Mouse (Mus musculus): ENCODE data around the gene Tsen2. TPM values are rescaled to one million over a fixed set of nuclear protein-coding genes. Genes with fewer than 3 reads are reported as not detected.

Gene Tsen2
- total RNA-seq, 2 experiments from 2014 or later: 5.1 to 7.4 TPM

DNA sequence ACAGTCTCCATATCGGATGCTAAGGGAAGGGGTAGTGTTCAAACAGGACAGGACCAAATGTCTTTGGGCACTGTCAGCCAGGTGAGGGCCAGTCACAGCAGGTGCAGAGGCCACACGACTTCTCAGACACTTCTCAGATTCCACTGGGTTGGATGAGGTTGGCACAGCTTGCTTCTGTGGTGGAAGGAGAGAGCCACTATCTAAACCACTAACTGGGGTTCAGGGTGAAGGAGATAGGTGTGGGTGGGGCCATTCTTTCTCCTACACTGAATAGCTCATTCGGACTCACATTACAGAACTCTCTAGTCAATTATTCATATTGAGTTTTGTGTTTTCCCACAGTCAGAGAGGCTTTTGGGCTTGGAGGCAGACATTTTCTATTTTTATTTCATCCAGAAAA is 51.2 kb downstream of the Tsen2 start:
- DNase-seq (ENCODE audit: low spot score): no peak

DNA sequence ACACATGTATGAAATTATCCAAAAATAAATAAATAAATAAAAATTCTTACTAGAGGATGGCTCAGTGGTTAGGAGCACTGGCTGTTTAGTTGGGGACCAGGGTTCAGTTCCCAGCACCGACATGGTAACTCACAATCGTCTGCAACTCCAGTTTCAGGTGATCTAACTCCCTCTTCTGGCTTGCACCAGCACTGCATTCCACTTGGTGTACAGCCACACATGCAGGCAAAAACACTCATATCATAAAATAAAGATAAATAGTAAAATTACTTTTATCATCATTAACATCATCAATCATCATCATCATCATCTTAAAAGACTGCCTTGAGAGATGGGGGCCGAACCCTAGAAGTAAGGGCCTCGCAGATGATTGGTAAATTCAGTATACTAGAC is 56.9 kb downstream of the Tsen2 start:
- no peak for DNase-seq (ENCODE audit: low spot score)

DNA sequence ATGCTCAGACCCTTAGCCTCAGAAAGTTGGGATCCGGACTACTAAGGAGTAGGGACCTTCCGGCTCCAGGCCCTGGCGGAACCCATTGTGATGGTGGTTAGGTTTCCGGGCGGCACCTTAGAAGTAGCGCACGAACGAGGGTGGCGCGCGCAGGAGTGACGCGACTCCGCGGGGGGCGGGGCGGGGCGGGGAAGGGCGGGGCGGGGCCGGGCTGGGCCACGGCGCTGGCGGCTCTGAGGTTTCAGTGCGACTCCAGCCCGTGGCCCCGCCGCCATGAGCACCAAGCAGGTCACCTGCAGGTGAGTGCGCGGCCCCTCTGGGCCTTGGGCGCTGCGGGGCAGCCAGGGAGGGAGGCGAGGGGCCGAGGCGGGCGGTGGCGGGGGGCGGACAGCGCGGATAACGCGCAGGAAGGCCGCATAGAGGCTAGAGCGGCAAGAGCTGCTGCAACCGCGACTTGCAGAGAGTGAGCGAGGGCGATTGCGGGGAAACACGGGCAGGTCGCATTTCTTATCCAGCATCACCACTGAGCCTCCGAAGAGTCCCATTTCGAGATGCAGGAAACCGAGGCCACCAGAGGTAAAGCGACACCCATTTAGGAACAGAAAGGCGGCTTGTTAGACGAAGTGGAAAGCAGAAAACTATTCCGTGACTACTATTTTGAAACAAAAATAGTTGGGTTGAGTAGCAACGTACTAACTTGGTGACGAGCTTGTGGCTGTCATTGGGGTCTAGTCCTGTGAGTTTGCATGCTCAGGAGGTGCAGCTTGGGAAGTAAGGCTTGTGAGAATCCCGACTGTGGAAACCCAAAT is 57.5 kb downstream of the Tsen2 start, which contains the start of gene Mkrn2:
Mkrn2 (plus strand) TSS at position 188 of the 809 bp plus-strand sequence.
- peak; percentile 85 for DNase-seq (ENCODE audit: low spot score)

DNA sequence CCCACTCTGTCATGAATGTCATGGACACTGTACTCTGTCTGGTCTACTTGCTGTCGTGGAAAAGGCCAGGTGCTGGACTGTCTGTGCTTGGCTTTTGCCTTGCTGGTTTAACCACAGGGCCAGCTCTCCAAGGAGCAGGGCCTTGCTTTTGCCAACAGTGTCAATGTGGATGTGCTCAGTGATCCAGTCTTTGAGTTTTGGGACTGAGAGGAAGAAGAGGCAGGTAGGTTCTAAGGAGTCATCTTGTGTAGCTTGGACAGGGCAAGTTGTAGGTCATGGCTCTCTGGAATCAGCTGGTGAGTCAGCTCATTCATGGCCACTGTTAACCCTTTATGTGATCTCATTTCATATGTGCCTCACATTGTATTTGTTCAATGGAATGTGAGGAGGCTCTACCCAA is 62.0 kb downstream of the Tsen2 start:
- no peak for DNase-seq (ENCODE audit: low spot score)

DNA sequence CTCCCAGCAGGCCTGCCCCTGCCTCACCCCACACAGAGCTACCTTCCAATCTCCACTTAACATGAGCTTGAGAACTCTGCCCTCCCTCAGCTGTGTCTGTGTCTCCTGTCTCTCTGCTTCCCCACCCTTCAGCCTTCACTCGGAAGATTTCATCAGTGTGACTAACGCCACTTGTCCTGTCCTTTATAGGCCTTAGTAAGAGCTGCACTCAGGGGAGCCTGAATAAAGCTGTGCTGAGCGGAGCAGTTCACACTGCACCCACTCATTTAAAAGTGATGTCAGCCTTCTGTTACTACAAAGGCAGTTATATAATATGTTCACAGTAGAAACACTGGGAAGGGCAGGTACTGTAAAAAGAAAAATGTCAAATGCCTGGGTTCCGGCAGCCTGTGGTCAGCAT is 63.0 kb downstream of the Tsen2 start:
- DNase-seq (ENCODE audit: low spot score): no peak

DNA sequence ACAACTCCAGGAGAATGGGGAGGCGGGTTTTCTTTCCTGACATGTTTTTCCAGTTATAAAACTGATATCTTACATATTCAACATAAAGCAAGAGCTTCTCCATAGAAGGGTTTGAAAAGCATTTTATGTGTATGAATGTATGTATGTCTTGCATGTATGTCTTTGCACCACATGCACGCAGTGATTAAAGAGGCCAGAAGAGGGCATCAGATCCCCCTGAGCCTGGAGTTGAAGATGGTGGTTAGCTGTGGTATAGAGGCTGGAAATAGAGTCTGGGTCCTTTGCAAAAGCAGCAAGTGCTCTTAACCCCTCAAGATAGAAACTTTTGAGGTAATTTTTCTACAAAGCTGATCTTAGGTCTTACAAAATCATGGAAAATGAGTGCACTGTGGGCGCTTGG is 64.7 kb downstream of the Tsen2 start:
- no peak for DNase-seq (ENCODE audit: low spot score)

DNA sequence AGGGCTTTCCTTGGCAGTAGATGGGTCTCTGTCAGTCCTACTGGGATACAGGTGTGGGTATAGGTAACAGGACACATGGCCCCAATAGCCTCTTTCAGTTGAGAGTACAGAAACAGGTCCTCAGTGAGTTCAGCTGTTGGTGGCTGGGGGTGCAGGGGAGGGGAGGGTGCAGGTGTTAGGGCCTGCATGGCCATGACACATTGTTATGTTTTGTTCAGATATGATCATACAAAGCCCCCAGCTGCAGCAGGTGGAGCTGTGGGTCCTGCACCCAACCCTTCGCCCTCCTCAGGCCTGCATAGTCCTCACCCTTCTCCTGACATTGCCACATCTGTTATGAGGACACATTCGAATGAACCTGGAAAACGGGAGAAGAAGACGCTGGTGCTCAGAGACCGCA is 65.8 kb downstream of the Tsen2 start:
- no peak for DNase-seq (ENCODE audit: low spot score)

DNA sequence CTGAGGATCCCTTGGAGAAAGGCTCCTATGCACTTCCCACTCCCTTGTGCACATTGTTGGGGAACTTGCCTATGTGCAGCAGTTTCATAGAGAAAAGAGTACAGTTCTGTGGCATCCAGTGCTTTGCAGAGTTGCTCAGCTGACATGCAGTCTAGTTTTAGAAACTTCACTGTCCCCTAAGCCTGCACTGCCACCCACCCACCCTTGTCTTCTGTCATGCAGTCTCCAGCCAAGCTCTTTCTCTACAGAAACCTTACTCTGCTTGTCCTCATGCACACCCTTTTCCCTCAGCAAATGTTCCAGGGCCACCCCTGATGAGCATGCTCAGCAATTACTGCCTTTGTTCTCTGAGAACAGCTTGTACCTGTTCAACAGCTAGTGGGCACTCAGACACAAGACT is 69.3 kb downstream of the Tsen2 start:
- DNase-seq (ENCODE audit: low spot score): no peak

DNA sequence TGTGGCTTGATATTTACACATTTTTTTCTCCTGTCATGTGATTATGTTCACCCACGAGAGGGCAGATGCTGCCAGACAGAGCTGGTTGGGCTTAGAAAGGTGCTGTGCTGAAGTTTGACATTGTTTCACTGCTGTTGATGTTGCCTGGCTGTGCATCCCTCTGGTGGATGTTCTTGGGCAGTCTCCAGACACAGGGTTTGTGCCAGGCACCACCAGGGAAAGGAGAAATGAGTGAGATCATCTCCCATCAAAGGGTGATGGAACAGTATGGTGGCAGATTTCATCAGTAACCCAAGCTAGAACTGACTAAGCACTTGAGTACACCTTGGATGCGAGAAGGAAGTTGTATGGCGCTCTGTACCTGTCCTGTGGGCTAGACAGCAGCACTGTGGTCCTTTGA is 71.5 kb downstream of the Tsen2 start:
- no peak for DNase-seq (ENCODE audit: low spot score)

DNA sequence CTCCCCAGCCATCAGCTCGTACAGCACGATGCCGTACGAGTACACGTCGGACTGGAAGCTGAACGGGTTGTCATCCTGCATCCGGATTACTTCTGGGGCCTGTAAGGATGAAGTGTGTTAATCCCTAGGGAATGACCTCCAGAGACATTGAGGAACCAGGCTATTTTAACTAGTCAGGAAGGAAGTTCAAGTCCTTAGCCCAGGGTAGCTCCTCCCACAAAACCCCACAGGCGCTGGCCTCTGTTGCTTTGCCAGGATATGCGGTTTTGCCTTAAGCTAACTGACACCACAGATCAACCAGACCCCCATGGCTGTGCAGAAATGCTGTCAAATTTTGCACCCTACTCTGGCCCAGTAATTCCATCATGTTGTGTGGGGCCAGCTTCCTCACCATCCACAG is 75.4 kb downstream of the Tsen2 start:
- no peak for DNase-seq (ENCODE audit: low spot score)

DNA sequence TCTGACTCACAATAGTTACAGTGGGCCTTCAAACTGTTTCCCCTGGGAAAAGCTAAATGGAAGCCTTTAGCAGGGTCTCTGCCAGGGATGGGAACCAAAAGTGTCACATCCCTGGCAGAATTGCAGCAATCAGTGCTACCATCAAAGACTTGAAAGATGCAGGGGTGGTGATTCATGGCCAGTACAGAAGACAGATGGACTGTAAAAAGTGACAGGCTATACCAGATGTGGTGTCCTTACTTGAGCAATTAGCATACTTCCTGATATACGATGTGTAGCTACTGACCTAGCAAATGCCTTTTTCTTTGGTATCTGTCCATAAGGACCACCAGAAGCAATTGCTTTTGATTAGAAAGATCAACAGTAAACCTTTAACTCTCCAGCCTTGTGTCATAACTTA is 76.5 kb downstream of the Tsen2 start:
- DNase-seq (ENCODE audit: low spot score): no peak

DNA sequence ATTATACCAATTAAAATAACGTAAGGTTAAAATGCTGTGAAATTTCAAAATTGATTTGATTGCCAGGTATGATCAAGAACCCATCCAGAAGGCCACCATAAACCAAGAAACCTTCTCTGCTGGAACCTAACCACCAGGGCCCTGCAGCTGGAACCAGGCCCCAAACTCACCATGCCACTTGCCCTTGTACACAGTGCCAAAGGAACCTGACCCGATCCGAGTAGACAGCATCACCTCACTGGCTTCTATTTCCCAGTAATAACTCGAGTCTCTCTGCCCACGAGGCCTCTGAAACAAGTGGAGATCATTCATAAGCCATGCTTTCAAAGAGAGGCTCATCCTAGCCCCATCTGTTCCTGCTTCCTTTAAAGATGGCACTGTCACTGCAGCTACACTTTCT is 81.7 kb downstream of the Tsen2 start:
- peak; percentile 63 for DNase-seq (ENCODE audit: low spot score)

Other genes starting within 250 kb of the Tsen2 start
- gene Pparg, start 183.7 kb upstream of the Tsen2 start, total RNA-seq (2021): 1 to 10 TPM; 3.5 to 4.7 TPM
- under 1 TPM in 1 of 2 experiments, not detected in 1; 0.11 TPM for gene Mkrn2os, start 47.9 kb downstream of the Tsen2 start, total RNA-seq (2021)
- gene Mkrn2, start 57.2 kb downstream of the Tsen2 start, total RNA-seq (2021): 10 to 100 TPM; 52.8 to 52.9 TPM
- gene Raf1, start 132.0 kb downstream of the Tsen2 start, total RNA-seq (2021): 100 to 1,000 TPM; 110 to 123 TPM
- under 1 TPM in 1 of 2 experiments, not detected in 1; 0.43 TPM for gene Tmem40, start 217.7 kb downstream of the Tsen2 start, total RNA-seq (2021)
- 10 to 100 TPM; 74.8 to 78.7 TPM for gene Cand2, start 229.9 kb downstream of the Tsen2 start, total RNA-seq (2021)

Data from gastrocnemius, adult 18-20 months (tissue).